11 mouse cellular contexts compared by ENCODE assay signal in the genomic region with DNA sequence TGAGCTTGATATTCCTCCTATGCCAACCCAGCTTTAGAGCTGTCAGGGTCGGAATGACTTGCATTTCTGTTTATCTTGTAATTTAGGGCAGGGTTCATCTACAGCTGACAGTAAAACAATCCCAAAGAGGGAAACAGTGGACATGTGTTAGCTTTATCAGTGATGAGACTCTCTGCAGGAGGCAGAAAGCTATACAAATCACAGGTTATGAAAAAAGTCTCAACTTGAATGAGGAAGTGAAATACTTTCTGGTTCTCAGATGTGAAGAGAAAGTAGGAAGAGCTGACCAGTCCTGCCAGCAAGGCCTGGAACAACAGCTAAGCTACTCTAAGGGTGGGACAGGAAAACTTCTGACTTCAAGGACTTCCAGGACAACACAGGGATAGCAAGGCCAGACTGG.
DNase-seq lines count a peak whose midpoint lies in the region; ATAC-seq and TF ChIP-seq lines count a peak whose summit lies in the region.
"Had no signal": no experiment of that assay in that cellular context is flagged by ENCODE, and none has a peak within 500 bp of the region (broad histone marks: within the 10 kb centered on the region; RNA-seq: fewer than 3 reads in every experiment).

No protein-coding gene starts in this region.

- peak; percentile 82 for ATAC-seq in megakaryocyte-erythroid progenitor cell, adult 5-6 weeks (replicated peaks; ENCODE audit: low FRiP score, low TSS enrichment, poor library complexity, severe bottlenecking)
- no peak for ATAC-seq in forebrain, embryonic 13.5 days

- peaks cover 9% of the 10 kb centered on the region for H3K4me1 ChIP-seq in forebrain, embryonic 13.5 days

- peak overlapping the region; percentile 15; the same call in 1 of the 2 replicates for H3K27ac ChIP-seq in layer of hippocampus, adult 2 months
- no peak overlapping the region for H3K27ac ChIP-seq in forebrain, embryonic 13.5 days
- H3K27ac ChIP-seq: hindbrain, embryonic 15.5 days had no signal

- H3K4me3 ChIP-seq in layer of hippocampus, adult 2 months = no peak overlapping the region
- H3K4me3 ChIP-seq in forebrain, embryonic 13.5 days = no peak overlapping the region
- H3K4me3 ChIP-seq: hindbrain, embryonic 15.5 days had no signal

- intact Hi-C loops in heart, postnatal 10 days (cut with DNase I) = loop anchor here (5.0 kb wide), 1 partner anchor 76 kb away; no protein-coding TSS in a partner anchor

- WGBS in forebrain, embryonic 13.5 days = 87% methylated on average over 1 of the region's 1 CpGs

- no peaks in the 10 kb centered on the region for H3K27me3 ChIP-seq in forebrain, embryonic 13.5 days
- H3K27me3 ChIP-seq: hindbrain, embryonic 15.5 days had no signal

- no peak overlapping the region for H3K4me2 ChIP-seq in forebrain, embryonic 13.5 days
- H3K4me2 ChIP-seq: hindbrain, embryonic 15.5 days had no signal

- no peak overlapping the region for H3K9ac ChIP-seq in forebrain, embryonic 13.5 days
- H3K9ac ChIP-seq: hindbrain, embryonic 15.5 days had no signal

- no peaks in the 10 kb centered on the region for H3K9me3 ChIP-seq in forebrain, embryonic 13.5 days (replicated peaks)
- H3K9me3 ChIP-seq: hindbrain, embryonic 15.5 days had no signal

- H3K36me3 ChIP-seq in forebrain, embryonic 13.5 days (ENCODE audit: poor library complexity, severe bottlenecking) = 0 out of 2 replicates have a peak, but pooled peaks cover 4% of the 10 kb centered on the region
- H3K36me3 ChIP-seq: hindbrain, embryonic 15.5 days had no signal

- TF ChIP-seq CTCF in layer of hippocampus, adult 2 months (conservative IDR thresholded peaks at IDR 0.05) = no peak

- DNase-seq in layer of hippocampus, adult 2 months (ENCODE audit: low spot score in 2 of 2) = no peak
- DNase-seq in layer of hippocampus, postnatal 36 days = no peak
- peak; percentile 77 for DNase-seq in adipocyte (ENCODE audit: low spot score)
- peak; percentile 23 to 35 for DNase-seq in heart, postnatal 10 days
- no peak for DNase-seq in left cerebral cortex, adult 11 months (ENCODE audit: low spot score)
- DNase-seq in thymus, postnatal 0 days (ENCODE audit: low spot score) = no peak
- DNase-seq: cerebellum, adult 8-10 months; left cerebral cortex, postnatal 4 days had no signal

Comparison
In these comparisons a context has a peak if more than half of its experiments do, and no peak if none do; other contexts are left out.
1. DNase-seq: peak in adipocyte (single experiment) and heart, postnatal 10 days (2 of 2); none in layer of hippocampus, adult 2 months (0 of 2), layer of hippocampus, postnatal 36 days (0 of 2), left cerebral cortex, adult 11 months (single experiment) and thymus, postnatal 0 days (single experiment).